Mouse (Mus musculus): Measurements from ENCODE around the gene Tulp2. TPM values are rescaled to one million over a fixed set of nuclear protein-coding genes. Genes with fewer than 3 reads are reported as not detected.
"Not testable (repeated sequence)": the region's sequence is repeated elsewhere in the genome, so short reads cannot be mapped to it uniquely, and the experiment has no call there.

The Tulp2 gene
- polyA plus RNA-seq, 2 experiments from 2014 or later: 0.44 TPM; not detected in 1

DNA sequence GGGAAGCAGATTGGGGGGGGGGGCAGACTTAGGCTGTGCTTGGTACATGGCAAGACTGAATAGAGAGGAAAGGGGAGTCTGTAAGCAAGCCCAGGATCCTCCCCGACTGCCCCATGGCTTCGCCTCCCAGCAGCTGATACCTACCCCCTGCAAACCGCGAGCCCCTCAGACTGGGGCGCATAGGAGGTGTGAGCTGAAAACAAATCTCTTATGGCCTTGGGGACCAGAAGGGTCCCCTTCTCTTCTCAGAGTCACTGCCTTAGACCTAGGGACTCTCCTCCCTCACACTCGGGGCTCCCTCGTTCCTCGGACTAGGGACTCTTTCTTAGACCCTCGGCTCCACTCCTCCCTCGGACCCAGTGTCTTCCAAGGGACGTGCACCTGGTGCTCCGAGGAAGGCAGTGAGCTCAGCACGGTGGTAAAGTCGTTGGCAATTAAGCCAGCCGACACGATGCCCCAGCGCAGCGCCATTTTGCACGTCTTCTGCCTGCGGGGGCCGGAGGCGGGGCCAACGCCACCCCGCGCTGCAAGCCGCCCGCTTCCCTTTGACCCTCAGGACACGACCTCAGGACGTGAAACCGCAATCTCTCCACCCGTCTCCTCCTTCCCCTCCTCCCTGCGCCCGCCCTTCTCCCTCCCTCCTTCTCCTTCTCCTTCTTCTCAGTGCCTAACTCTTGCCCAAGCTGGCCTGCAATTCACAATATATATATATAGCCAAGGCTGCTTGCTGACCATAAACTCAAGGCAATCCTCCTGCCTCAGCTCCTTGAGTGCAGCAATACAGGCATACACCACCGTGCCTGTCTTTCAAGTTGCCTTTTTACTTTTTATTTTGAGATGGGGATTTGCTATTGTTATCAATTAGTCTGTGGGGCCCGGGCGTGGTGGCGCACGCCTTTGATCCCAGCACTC, 6.9 kb downstream of the Tulp2 start, which contains the start of gene Dhdh:
Dhdh (minus strand) TSS at position 513 of the 912 bp plus-strand sequence.
- ATAC-seq: peak; percentile 19

DNA sequence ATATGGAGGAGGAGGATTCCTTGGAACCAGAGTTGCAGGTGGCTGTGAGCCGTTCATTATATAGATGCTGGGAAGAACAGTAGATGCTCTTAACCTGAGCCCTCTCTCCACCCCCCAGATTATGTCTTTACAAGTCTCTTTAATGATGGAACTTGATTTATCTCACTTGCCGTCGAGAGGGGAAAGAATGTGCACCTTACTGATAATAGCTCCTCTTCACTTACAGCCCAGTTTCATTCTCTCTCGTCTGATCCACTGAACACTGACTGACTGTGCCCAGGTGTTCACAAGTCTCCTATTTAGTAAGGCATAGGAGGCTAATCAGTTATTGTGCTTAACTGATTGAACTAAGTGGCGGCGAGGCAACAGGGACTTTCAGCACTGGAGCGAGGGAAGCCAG, 7.9 kb downstream of the Tulp2 start:
- ATAC-seq: no peak

DNA sequence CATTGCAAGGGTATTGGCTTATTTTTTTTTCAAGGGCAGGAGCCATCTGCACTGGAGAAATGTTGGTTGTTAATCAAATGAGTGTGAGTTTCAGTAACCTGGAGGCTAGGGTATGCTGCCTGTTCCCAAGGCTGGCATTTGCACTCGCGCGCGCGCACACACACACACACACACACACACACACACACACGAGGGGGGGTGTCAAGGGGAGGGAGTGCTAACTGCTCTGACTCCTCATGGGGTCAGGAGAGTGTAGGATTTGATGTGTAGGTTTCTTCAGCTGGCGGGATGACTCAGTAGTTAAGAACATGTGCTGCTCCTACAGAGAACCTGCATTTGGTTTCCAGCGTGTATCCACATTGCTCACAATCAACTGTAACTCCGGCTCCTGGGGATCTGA, 9.1 kb downstream of the Tulp2 start:
- ATAC-seq: no peak

DNA sequence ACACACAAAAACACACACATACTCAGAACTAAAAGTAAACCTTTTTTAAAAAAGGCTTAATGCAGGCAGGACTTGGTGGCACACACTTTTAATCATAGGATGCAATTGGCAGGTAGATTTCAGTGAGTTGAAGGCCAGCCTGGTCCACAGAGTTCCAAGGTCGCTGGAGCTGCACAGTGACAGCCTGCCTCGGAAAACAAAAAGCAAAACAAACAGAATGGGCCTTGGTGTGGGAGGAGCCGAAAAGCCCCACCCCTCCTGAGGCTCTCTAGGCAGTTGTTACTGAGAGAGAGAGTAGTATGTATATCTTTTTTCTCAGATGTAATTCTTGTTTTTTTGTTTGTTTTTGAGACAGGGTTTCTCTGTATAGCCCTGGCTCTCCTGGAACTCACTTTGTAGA, 9.6 kb downstream of the Tulp2 start:
- ATAC-seq: no peak

DNA sequence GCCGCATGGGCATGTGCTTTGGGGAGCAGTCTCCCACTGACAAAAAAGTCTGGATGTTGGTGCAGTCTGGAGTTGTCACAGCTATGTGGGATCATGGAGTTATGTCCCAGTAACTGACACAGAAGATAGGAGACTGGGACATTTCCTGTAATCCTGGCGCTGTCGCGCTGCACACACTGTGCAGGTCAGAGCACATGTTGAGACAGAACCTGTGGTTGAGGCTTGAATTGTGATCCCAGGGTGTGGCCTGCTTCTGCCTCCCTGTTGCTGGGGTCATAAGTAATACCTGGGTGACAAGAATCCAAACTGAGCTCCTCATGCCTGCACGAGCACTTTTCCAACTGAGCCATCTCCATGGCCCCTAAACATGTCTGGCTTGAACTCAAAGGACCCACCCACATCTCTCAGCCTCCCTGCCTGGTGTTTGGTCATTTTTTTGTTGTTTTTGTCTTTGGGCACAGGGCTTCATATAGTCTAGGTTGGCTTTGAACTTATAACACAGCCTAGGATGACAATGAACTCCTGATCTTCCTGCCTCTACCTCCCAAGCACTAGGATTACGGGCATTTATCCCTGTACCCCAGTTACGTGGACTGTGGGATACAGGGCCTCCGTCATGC, 10.7 kb downstream of the Tulp2 start:
- no peak for ATAC-seq

DNA sequence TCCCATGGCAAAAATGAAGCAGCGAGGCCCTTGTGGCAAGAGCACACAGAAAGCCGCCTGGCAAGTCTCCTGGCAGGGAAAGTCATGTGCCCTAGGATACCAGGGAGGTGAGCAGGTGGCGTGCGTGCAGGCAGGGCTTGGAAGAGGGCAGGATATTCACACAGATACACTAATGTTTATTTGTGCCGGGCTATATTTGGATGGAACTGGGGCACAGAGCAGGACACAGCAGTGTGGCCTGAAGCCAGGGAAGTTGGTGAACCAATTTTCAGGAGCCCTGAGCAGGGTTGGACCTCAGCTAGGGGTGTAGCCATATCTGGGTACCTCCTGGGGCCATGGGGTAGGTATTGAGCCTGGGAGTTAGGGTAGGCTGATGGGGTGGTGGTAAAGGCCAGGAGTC, 11.3 kb downstream of the Tulp2 start:
- ATAC-seq: no peak

DNA sequence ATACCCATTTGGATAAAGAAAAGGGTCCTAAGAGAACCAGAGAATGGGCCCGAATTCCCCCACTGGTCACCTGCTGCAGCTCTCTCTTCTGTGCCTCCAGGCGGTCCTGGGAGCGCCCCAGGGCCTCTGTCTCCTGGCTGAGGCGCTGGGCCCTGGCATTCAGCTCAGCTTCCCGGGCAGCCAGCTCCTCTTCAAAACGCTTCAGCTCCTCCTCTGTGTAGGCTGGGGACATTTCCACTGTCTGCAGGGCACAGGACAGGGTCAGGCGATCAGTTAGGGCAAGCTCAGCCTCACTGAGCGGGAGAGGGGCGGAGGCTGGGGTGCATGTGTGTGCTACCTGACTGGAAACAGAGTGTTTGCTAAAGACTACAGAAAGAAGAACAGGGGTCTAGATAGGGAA, 12.9 kb downstream of the Tulp2 start:
- no peak for ATAC-seq

DNA sequence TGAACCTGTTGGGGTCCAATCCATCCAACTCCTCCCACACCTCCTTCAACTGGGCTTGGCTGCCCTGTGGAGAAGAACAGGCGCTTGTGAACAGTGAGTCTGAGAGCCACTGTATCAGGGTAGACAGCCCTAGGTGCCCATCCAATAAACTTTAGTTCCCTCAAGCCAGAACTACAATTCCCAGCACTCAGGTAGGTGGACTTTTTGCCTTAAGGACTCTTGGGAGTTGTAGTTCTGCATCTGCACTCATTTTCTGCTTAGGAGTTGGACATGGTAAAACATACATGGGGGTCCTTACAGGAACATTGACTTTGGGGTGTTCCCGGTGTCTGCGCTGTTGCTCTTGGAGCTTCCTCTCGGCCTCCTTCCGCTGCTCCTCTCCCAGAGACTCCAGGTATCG, 16.8 kb downstream of the Tulp2 start:
- ATAC-seq: no peak

DNA sequence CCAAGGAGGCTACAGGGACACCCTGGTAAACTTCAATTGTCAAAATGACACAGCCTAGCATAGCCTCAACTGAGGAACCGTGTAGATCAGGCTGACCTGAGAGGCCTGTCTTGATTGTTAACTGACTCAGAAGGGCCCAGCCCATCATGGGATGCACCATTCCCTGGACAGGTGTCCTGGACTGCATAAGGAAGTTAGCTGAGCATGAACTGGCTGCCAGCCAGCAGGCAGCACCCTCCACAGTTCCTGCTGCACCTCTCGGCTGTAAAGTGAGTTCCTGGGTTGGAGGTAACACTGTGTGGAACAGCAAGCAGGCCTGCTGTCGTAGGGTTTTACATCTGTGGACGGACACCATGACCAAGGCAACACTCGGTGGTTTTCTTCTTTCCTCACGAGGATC, 25.9 kb downstream of the Tulp2 start:
- no peak for ATAC-seq

DNA sequence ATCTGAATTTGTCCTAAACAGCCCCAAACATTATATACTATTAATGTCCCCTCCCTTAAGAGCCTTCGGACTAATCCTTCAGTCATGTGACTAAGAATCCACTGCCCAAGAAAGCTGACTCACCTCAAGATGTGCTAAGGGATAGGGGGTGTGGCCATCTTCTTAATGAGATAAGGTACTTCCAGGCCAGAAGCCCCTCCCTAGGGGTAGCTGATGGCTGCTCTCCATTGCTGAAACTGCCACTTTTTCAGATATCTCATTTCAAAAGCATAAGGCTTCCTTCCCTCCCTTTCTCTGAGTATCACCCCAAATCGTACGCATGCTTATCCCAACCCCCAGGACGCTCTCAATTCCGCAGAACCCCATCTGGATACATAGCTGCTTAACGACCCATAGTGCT, 26.9 kb downstream of the Tulp2 start:
- ATAC-seq: no peak

DNA sequence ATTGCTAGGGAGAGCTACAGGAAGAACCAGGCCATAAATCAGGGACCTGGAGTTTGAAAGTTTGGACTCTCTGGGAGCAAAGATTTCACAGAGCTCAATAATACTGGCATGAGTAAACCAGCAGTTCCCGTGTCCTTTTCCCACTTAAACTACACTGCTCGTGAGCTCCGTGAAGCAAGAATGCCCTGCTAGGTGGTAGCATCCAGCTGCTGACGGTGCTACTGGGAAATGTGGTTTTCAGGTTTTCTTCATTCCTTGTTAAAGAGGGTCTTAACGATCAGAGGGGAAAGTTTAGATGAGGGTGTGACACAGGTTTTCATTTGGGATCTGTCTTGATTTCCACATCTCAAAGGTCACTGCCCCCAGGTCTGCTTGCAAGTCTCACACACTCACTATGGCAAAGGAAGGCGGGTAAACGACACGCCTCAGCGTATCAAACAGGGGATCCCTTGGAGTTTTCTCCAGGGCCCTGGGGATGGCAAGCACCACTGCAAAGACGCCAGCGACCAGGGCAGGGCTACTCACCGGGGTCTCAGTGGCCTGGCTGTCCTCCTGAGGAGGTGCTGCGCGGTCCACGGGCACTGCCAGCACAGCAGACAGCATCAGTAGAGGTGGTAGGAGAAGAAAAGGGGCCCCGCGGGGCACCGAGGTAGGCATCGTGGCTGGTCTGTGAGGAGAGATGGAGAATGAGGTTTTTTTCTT, 27.7 kb downstream of the Tulp2 start:
- peak; percentile 11 for ATAC-seq

DNA sequence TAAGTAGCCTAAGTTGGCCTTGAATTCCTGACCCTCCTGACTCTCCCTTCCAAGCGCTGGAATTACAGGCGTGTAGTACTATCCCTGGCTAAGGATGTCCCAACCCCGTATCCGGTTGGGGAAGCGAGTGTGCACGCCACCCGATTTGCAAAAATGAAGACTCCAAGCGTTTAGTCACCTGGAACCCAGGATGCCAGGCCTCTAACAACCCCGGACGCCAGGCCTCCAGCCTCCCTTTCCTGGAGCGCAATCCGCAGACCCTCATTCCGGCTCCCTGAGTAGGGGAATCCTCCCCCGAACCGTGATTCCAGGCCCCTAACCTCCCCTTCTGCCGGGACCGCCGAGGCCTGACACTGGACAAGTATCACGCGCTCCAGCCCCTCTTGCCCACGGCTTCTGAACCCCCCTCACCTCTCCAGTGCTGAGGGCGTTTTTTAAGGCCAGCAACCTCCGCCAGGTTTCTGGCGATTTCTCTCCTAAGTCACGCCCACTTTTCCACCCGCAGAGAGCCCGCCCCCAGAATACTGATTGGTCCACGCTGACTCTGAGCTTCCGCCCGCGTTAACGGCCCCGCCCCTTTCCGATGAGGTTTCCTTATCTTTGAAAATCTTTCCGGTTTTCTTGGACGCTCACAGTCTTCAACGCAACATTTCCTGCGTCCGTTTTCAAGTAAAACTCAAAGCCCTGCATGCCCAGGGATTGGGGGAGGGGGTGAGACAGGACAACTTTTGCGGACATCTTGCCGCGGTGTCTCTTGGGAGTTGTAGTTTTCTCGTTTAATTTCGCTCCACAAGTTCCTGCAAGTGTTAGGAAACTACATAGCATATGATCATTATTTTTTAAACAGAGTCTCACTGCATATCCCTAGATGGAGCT, 28.5 kb downstream of the Tulp2 start, which contains the start of gene Nucb1:
Nucb1 (minus strand) TSS at position 495 of the 876 bp plus-strand sequence.
- ATAC-seq: peak; percentile 89

DNA sequence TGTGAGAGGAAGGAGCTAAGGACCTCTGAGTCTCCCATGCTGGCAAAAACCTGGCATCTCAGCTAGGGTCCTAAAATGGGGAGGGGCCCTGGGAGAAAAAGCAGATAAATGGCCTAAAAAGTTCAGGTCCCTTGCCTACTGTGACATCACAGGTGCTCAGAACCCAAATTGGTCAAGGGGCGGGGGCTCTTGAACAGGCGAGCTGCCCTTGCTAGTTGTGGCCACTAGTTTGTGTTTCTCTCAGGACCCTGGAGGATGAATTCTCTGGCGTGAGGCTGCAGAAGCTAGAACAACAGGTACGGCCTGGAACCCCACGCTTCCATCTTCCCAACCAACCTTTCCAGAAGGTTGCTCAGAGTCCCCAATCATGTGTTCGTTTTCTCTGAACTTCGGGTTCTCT, 32.7 kb downstream of the Tulp2 start:
- no peak for ATAC-seq

DNA sequence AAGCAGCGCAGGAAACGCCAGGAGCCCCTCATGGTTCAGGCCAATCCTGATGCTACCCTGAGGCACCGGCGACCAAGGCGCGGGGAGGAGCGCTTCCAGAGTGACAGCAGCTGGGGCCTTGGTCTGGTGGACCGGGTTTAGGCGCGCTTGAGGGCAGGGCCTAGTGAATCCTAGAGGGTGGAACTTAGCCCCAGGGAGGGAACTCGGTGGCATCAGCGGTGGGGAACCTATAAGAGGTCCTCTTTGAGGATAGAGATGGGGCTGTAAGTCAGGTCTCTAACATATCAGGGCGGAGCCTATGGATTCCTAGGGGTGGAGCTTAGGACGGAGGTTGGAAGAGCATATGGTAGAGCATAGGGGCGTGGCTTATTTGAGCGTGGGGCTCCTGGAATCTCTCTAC, 33.8 kb downstream of the Tulp2 start:
- ATAC-seq: no peak

DNA sequence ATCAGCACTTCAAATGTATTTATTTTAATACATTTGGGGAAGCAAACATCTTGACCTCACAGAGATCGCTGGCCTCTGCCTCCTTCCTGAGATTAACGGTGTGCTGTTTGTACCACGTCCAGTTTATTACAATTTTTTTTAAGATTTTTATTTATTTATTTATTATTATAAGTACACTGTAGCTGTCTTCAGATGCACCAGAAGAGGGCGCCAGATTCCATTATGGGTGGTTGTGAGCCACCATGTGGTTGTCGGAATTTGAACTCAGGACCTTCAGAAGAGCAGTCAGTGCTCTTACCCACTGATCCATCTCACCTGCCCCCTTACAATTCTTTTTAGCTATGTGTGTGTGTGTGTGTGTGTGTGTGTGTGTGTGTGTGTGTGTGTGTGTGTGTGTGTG, 35.2 kb downstream of the Tulp2 start:
- ATAC-seq: not testable (repeated sequence)

DNA sequence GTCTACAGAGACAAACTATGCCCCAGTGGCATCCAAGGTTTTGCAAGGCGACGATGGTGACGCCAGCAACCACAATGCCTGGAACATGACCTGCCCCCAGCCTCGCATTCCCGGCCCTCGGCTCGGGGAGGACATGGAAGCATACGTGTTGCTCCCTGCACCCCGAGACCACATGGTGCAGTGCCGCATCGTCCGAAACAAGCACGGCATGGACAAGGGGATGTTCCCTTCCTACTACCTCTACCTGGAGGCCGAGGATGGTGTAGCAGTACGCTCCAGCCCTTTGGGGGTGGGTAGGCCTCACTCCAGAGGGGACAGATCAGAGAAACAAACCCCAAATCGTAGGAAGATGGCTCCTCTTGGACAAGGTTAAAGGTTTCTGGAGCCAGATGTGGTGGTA, 36.9 kb downstream of the Tulp2 start:
- ATAC-seq: no peak

DNA sequence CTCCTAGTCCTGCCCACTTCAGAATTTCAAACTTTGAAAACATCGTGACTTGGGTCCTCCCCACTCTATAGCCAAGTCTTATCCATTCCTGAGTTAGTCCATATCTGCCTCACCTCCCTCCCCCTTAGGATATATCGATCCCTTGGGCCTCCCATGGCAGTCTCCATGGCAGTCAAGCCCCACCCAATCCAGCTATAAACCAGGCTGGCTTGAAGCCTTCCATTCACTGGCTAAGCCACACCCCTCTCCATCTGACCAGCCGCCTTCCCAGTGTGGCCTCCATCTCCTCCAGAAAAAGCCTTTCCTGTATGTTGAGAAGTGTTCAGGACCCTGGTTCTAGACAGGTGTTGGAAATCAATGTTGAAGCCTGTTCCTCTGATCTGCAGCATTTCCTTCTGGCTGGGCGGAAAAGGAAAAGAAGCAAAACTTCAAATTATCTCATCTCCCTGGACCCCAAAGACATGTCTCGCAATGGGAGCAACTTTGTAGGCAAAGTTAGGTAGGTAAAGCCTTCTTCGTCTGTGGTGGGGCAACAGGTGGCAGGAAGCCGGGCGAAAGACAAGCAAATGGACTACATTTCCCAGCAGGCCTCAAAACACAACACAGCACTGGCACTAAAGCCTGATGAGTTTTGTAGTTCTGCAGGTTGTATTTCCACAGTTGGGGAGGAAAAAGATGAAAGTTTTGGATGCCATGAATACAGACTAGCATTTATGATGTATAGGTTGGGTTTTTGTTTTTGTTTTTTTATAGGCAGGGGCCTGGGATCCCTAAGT, 37.9 kb downstream of the Tulp2 start:
- no peak for ATAC-seq

DNA sequence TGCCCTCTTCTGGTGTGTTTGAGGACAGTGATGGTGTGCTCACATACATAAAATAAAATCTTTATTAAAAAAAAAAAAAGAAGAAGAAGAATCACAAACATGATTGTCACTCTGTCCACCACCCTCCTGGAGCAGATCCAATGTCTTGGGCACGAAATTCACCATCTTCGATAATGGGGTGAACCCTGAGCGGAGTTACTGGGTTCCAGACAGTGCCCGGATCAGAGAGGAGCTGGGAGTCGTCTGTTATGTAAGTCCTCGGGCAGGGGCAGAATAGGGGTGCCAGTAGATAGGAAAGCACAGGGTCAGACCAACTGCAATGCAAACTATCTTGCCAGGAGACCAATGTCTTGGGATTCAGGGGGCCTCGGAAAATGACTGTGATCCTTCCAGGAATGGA, 38.9 kb downstream of the Tulp2 start:
- ATAC-seq: no peak

DNA sequence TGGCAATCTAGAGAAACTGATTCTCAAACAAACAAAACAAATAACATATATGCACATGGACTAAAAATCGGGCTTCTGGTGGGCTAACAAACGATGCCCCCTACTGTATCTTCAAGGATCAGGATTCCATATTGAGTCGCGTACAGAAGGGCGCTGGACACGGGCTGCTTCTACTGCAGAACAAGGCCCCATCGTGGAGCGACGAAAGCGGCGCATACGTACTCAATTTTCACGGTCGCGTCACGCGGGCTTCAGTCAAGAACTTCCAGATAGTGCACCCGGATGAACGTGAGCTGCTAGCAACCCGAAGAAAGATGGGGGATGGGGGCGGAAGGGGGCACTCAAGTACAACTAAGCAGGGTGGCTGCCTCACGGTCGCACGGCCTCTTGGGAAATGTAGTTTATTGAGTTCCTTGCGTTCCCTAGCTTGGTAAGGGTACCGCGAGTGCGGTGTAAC, 40.1 kb downstream of the Tulp2 start:
- ATAC-seq: peak; percentile 63

DNA sequence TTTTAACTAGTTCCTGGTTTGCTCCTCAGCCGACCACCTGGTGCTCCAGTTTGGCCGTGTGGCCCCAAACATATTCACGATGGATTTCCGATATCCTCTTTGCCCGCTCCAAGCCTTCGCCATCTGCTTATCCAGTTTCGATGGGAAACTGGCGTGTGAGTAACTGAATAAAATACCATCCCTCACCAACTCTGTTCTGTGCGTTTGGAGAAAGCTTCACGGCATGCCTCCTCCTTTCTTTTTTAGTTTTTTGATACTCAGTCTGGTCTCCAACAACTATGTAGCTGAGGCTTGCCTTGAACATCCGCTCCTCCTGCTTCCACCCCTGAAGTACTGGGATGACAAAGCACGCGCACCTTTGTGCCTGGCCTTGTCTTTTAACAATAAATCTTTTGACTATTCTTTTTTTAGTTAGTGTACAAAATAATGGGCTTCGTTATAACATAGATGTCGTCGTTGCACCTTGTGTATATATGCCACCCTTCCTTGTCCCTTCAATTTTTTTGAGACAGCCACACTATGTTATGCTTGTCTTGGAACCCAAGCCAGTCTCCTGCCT, 40.6 kb downstream of the Tulp2 start:
- ATAC-seq: no peak
